Mouse (Mus musculus) cerebellum, postnatal 25 days (tissue): Measurements from ENCODE around the gene Aak1.
A peak's percentile ranks its signal among the peaks of the same experiment; 100 is the strongest.

ENCODE experiments used
- DNase-seq, 2 experiments: peaks; one replicate each; pipeline ENCODE4 v3.0.0; 2021; ENCODE audit warnings: mixed read lengths in 2 of 2

Aak1 gene

GRCm38 (mm10) chr6:86897520-86897919 is 48.2 kb downstream of the Aak1 start:
- peak; percentile 59 for DNase-seq

DNA sequence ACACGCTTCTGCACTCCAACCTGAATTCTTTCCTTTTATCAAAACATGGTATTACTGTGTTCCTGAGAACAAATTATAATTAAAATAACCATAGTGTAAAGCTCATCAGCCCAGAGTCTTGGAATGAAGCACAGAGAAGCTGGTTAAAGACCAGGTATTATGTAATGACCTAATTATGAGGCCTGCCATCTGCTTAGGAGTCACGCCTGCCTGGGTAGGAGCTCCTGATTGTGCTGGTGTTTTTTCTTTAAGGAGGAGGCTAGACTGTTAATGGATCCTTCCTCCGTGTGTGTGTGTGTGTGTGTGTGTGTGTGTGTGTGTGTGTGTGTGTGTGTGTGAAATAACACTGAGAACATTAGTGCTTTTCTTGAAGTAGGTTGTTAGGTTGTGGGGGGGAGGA is 49.7 kb downstream of the Aak1 start:
- DNase-seq, result peak; percentile 43 to 67

DNA sequence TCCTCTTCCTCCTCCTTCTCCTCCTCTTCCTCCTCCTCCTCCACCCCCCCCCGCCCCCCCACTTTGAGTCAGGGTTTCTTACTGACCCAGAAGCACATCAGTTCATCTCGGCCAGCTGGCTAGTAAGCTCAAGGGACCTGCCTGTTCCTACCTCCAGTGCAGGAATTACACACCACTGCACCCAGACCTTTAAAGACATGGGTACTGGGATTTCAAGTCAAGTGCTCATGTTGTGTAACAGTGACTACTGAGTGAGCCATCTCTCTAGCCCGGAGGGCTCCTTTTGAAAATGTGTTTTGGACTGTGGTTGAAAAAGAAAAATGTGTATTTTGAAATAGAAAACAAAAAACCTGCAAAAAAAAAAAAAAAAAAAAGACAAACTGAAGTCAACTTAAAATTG is 50.6 kb downstream of the Aak1 start:
- DNase-seq, result no peak

DNA sequence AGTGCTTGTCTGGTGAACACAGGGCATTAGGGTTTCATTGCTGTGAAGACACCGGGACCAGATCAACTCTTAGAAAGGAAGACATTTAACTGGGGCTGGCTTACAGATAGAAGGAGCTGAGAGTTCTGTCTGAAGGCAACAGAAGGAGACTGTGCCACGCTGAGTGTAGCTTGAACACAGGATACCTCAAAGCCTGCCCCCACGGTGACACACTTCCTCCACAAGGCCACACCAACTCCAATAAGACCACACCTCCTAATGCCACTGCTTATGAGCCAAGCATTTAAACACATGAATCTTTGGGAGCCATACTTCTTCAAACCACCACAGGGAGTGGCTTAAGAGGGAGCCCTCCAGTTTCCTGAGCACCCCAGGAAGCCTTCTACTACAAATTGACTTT is 51.2 kb downstream of the Aak1 start:
- no peak for DNase-seq

- DNase-seq, result no peak
These were observed 56.2 kb downstream of the Aak1 start for GRCm38 (mm10) chr6:86905500-86905899.

DNA sequence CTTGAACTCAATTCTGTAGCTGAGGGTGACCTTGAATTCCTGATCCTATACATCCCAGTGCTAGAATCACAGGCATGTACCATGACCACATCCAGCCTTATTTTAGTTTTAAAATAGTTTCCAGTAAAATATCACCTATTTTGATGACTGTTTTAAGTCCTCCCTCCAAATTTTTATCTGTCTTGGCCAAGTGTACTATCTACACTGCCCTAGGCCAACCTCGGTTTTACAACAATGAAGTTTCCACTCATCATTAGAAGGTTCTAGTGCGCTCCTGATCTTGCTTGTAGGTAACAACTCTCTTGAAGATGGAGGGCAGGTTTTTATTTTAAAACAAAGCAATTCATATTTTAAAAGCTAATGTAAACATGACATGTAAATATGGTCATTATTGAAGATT is 57.9 kb downstream of the Aak1 start:
- DNase-seq, result no peak

- no peak for DNase-seq
These were observed 59.3 kb downstream of the Aak1 start for GRCm38 (mm10) chr6:86908561-86909150.

DNA sequence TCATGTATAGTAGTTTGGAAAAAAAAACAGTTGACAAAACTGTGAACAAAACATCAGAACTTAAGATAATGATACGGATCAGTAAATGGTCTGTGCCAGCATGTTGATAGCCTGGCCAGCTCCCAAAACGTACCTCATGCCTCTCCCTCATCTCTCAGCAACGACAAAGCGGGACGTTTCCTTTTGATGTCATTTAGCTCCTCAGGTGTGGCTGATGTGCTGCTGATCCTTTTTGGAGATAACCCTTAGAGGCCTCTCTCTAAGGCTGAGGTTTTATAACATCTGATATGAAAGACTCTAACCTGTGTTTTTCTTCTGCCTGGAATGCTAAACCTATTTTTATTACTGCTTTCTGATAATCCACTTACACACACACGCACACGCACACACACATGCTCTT is 60.6 kb downstream of the Aak1 start:
- DNase-seq, result no peak

- peak; percentile 34 to 37 for DNase-seq
These were observed 67.0 kb downstream of the Aak1 start for GRCm38 (mm10) chr6:86916157-86916820.

- DNase-seq, result peak; percentile 56 to 70
These were observed 67.9 kb downstream of the Aak1 start for GRCm38 (mm10) chr6:86917231-86917630.

- DNase-seq, result peak; percentile 77 to 88
These were observed 68.9 kb downstream of the Aak1 start for GRCm38 (mm10) chr6:86918058-86918835.

- DNase-seq, result peak; percentile 76 to 83
These were observed 72.6 kb downstream of the Aak1 start for GRCm38 (mm10) chr6:86921880-86922279.

GRCm38 (mm10) chr6:86924746-86925145 is 75.4 kb downstream of the Aak1 start:
- peak in 1 of 2 experiments; percentile 54 for DNase-seq

DNA sequence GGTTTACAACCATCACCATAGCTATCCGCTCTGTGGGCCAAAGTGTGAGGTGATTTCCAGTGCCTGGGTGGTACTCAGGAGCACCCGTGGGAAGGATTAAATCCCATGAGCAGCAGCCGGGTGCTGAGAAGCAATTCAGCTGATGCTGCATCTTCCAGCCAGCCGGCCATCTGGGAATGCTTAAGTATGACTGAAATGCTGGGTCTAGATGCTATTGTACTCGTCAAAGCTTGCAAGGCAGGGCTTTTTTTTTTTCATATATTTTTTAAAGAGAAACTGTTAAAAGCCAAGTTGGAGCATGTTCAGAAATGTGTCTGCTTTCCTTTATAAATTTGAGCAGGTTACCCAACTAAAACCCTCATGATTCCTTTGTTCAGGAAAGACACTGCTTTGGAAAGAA is 85.2 kb downstream of the Aak1 start:
- DNase-seq, result peak in 1 of 2 experiments; percentile 25

DNA sequence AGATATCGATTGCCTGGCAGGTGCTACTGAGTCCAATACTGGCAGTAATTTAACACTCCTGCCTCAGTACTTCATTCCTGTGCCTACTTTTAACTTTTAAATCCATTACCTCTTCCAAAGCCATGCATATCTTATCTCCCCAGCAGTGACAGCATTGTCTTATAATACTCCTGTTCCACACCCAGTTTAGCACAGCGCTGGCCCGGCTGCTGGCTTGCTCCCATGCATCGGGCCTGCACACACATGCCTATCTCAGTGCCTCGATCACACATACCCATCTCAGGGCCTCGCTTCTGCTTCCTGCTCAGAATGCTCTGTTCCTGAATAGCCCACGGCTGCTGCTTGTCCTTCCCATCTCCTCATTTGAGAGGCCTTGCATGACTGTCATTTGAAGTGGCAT is 90.5 kb downstream of the Aak1 start:
- DNase-seq, result no peak

DNA sequence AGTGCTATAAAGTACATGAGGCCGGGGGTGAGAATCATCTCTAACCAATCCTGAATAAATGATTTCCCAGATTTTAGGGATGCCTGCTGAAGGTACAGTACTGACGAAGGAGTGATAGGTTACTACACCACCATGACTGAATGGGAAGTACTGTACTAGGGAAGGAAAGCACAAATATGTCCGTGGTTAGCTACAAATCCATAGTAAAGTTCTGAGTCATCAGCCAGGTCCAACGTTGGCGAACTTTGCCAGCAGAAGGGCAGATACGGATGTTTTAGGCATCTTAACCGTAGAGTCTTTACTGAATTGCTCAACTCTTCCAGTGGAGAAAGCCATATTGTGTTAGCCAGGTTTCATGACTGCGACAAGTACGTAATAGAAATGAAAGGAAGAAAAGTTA is 91.6 kb downstream of the Aak1 start:
- DNase-seq, result no peak

GRCm38 (mm10) chr6:86947100-86947499 is 97.8 kb downstream of the Aak1 start:
- no peak for DNase-seq

DNA sequence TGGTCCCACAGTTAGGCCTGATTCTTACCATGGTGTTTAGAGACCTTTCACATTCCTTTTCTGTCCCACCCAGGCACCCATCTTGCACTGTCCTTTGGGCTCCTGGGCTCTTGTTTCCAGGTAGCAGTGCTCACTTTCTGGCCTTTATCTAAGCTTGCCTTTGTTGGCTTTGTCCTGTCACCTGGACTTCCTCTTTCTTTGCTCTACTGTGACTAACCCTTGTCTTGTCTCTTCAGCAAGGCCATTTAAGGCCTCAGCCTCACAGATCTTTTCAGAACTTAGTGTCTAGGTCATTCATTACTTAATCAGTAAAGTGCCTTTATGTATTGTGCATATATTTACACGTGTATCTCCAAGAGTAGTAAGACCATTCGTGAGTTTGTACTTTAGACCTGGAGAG is 99.4 kb downstream of the Aak1 start:
- no peak for DNase-seq

- no peak for DNase-seq
These were observed 100.8 kb downstream of the Aak1 start for GRCm38 (mm10) chr6:86950141-86950540.

- DNase-seq, result no peak
These were observed 101.5 kb downstream of the Aak1 start for GRCm38 (mm10) chr6:86950733-86951255.

- DNase-seq, result peak; percentile 40 to 55
These were observed 106.4 kb downstream of the Aak1 start for GRCm38 (mm10) chr6:86955741-86956140.

DNA sequence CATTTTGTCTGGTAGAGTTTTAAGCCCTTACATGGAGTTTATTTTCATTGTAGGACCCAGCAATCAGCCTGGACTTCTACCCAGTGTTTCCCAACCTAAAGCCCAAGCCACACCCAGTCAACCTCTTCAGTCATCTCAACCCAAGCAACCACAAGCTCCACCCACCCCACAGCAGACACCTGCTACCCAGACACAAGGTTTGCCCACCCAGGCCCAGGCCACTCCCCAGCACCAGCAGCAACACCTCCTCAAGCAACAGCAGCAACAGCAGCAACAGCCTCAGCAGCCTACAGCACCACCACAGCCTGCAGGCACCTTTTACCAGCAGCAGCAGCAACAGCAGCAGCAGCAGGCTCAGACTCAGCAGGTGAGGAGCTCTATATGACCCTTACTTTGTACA is 106.9 kb downstream of the Aak1 start:
- no peak for DNase-seq

- DNase-seq, result no peak
These were observed 109.7 kb downstream of the Aak1 start for GRCm38 (mm10) chr6:86959006-86959405.
